Mouse (Mus musculus): ENCODE results near the gene Eef1akmt3. TPM values are rescaled to one million over a fixed set of nuclear protein-coding genes. Genes with fewer than 3 reads are reported as not detected.
A peak's percentile ranks its signal among the peaks of the same experiment; 100 is the strongest.
"Not testable (repeated sequence)": the region's sequence is repeated elsewhere in the genome, so short reads cannot be mapped to it uniquely, and the experiment has no call there.

Eef1akmt3 gene
- under 1 TPM; 0.17 to 0.38 TPM for total RNA-seq (2021)
- long read RNA-seq: 0 reads

DNA sequence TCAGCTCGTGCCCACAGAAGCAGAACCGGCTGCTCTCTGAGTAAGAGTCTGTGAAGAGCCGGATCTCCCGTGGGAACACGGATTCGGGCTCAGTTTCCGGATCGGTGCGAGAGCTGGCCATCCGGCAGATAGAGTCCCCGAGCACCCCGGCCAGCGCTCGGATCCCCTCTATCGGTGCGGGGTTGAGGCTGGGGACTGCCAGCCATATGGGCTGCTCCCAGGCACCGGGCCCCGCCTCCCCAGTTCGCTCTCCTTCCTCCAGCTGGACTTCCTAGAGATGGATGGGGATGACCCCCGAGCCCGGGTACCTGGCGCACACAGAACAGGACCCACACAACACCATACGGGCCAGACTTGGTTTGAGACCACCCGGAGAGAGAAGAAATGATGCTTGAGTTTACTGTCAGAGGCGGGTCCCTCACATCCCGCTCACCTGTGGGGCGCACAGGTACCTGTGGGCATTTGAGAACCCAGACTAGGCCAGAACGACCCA lies at the start of gene Eef1akmt3, which contains the start of gene Mettl1:
Gene Eef1akmt3 (minus strand): TSS at position 240 of the 493 bp plus-strand sequence.
Gene Mettl1 (plus strand): TSS at position 141 of the 493 bp plus-strand sequence.
- peak in 1 of 2 experiments; percentile 48 for DNase-seq (ENCODE audit: low spot score in 2 of 2)

- DNase-seq (ENCODE audit: low spot score in 2 of 2): no peak
These were observed 49.5 kb upstream of the Eef1akmt3 start for GRCm38 (mm10) chr10:127090560-127091411.

DNA sequence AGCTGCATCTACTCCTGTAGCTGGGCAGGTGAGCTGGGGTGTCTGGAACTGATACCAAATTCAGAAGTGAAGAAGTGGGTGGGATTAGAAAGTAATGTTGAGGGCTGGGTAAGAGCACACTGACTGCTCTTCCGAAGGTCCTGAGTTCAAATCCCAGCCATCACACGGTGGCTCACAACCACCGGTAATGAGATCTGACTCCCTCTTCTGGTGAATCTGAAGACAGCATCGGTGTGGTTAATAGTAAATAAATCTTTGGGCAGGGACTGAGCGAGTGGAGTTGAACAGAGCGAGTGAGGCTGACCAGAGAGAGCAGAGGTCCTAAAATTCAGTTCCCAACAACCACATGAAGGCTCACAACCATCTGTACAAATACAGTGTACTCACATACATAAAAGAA lies 44.3 kb upstream of the Eef1akmt3 start:
- DNase-seq (ENCODE audit: low spot score in 2 of 2): no peak

- DNase-seq (ENCODE audit: low spot score in 2 of 2): no peak
These were observed 43.7 kb upstream of the Eef1akmt3 start for GRCm38 (mm10) chr10:127085052-127085451.

DNA sequence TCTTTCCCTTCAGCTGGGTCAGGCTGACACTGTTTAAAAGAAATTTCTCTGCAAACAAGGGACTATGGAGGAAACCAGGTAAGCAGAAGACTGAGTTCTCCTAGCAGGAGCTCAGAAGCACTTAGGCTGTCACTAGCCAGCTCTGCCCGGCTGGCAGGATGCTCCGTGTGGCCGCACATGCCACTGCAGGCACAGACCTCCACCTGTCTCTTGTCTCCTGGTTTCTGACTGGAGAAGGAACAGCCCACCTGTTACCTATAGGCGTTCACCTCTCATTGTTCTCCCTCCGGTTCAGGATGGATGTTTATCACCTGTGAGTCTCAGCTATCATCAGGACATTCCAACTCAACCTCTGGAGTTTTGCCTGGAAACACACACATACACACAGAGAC lies 42.6 kb upstream of the Eef1akmt3 start:
- no peak for DNase-seq (ENCODE audit: low spot score in 2 of 2)

GRCm38 (mm10) chr10:127083292-127083914 lies 42.1 kb upstream of the Eef1akmt3 start:
- DNase-seq (ENCODE audit: low spot score in 2 of 2): no peak

DNA sequence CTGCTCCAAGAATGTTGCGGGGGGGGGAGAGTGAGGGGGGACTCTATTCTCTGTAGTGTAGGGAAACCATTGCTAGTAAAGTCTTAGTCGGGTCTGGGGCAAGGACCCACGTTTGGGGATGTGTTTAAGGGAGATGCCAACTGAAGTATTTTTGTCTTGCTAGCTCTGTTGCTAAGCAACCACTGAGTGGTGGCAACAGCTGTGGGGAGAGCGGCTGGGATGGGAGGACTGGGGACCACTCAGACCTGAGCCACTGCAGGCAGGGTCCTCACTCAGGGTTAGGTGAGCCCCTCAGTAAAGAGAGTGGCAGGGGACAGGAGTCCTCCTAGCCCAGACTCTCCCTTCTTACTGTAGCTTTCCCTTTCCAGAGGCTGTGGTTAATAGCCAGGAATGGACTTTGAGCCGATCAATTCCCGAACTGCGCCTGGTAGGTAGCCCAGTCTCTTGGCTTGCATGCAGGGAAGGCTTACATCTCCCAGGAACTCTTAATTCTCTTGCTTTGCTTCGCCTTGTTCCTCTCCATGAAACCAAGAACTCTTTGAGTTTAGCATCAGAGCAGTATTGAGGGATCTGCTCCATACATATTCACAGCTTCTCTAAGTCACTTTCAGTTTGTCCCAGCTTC lies 40.8 kb upstream of the Eef1akmt3 start:
- no peak for DNase-seq (ENCODE audit: low spot score in 2 of 2)

DNA sequence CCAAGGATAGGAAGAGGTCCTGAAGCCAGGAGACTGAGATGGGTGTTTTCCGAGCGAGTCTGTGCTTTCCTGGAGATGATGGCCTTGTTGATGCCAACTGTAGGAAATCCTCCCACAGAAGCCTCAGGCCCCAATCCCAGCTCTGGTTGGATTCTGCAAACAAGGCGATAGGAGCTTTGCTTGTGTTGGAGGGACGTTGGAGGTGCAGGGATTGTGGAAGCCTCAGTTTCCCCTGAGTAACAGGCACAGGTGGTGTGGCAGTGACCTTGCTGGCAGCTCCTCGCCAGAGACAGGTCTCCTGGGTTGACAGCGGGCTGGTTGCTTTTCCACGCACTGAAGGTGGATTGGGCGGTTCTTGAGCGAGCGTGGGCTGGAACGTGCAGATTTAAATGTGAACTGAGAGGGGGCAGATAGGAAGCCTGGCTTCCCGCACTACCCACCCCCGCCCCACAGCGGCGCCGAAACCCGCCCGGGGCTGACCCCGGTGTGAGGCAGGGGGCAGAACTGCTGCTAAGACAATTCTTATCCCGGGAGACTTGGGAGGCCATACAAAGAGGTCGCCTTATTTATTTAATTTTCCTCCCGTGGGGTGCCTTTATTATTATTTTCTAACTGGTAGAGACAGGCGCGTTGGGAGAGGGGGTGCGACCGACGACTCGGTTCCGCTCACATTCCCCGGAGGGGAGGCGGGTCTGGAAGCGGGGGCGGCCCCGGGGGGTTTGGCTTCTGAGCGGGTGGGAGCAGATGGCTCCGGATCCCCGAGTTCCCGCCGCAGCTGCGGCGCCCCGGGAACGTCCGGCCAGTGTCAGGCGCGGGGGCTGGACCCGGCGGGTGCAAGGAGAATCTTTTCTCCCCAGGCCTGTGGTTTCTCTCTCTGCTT lies 39.8 kb upstream of the Eef1akmt3 start:
- peak in 1 of 2 experiments; percentile 80 for DNase-seq (ENCODE audit: low spot score in 2 of 2)

- no peak for DNase-seq (ENCODE audit: low spot score in 2 of 2)
These were observed 38.5 kb upstream of the Eef1akmt3 start for GRCm38 (mm10) chr10:127079665-127080391.

- peak in 1 of 2 experiments; percentile 80 for DNase-seq (ENCODE audit: low spot score in 2 of 2)
These were observed 37.6 kb upstream of the Eef1akmt3 start for GRCm38 (mm10) chr10:127078677-127079575.

GRCm38 (mm10) chr10:127078001-127078676 lies 36.8 kb upstream of the Eef1akmt3 start:
- peak in 1 of 2 experiments; percentile 77 for DNase-seq (ENCODE audit: low spot score in 2 of 2)

DNA sequence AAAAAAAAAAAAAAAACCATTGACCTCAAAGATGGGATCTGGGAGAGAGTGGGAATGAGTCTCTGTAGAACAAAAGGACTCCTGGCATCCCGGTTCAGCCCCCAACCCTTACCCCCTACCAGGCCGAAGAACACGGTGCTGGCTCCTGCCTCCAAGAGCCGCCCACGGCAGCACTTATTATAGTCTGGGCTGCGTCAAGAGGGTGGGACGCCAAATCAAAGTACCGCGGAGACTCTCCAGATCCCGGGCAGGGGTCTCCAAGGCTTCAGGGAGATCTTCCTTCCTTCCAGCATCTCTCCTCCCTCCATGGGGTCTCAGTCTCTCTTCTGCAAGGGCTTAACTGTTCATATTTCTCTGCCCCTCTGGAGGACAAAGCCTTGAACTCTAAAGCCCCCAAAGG lies 36.2 kb upstream of the Eef1akmt3 start:
- no peak for DNase-seq (ENCODE audit: low spot score in 2 of 2)

- no peak for DNase-seq (ENCODE audit: low spot score in 2 of 2)
These were observed 34.8 kb upstream of the Eef1akmt3 start for GRCm38 (mm10) chr10:127076082-127076481.

DNA sequence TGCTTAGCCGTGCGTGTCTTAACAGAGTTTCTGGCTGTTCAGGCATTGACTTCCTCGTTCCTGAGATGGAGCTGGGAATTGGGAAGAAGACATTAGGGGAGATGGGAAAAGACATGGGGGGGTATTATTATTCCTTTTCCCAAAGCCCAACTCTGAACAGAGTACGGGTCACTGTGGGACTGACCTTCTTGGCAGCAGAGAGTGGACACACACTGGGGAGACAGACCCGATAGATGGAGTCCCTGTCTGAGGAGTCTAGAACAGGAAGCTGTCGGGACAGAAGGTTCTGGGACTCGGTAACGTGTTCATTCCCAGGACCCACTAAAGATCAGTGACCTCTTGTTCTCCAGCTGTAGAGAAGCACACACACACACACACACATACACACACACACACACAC lies 34.3 kb upstream of the Eef1akmt3 start:
- no peak for DNase-seq (ENCODE audit: low spot score in 2 of 2)

GRCm38 (mm10) chr10:127075080-127075479 lies 33.8 kb upstream of the Eef1akmt3 start, which contains the start of gene Agap2:
Gene Agap2, plus strand, starts transcription at chr10:127075284.
- no peak for DNase-seq (ENCODE audit: low spot score in 2 of 2)

DNA sequence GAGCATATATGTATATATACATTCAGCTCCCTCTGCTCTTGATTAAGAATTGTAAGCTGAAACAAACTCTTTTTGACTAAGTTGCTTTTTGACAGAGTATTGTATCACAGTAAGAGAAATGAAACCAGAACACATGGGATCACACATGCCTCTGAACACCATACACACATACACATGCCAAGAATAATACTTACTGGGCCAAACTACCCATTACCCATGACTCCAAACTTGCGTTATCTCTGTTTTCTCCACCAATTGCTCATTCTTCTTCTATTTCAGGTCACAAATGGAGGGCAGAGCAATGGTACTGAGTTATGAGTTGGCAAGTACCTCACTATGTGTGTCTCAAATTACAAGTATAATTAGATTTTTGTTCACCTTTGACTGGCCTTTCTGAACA lies 32.7 kb upstream of the Eef1akmt3 start:
- DNase-seq (ENCODE audit: low spot score in 2 of 2): no peak

- DNase-seq (ENCODE audit: low spot score in 2 of 2): not testable (repeated sequence)
These were observed 31.7 kb upstream of the Eef1akmt3 start for GRCm38 (mm10) chr10:127072969-127073368.

- not testable (repeated sequence) for DNase-seq (ENCODE audit: low spot score in 2 of 2)
These were observed 31.0 kb upstream of the Eef1akmt3 start for GRCm38 (mm10) chr10:127072270-127072669.

All from layer of hippocampus, adult 18-20 months (tissue).